Comparison of ENCODE assay signal across 13 mouse cellular contexts in genomic region chr2:5025162-5025733, GRCm38 (mm10). TPM values are rescaled to one million over a fixed set of nuclear protein-coding genes. Genes with fewer than 3 reads are reported as not detected.
DNase-seq lines count a peak whose midpoint lies in the region; ATAC-seq and TF ChIP-seq lines count a peak whose summit lies in the region.
"Had no signal": no experiment of that assay in that cellular context is flagged by ENCODE, and none has a peak within 500 bp of the region (broad histone marks: within the 10 kb centered on the region; RNA-seq: fewer than 3 reads in every experiment).

No protein-coding gene starts in this region.

- peak; percentile 73 for ATAC-seq in erythroblast, adult 5-6 weeks (replicated peaks; ENCODE audit: low FRiP score, poor library complexity, severe bottlenecking)
- no peak for ATAC-seq in forebrain, embryonic 11.5 days (replicated peaks; ENCODE audit: low FRiP score)
- ATAC-seq: midbrain, embryonic 16.5 days had no signal

- H3K4me1 ChIP-seq in thymus, adult 2 months (replicated peaks; ENCODE audit: control insufficient read depth, insufficient read depth, low read length): no peaks in the 10 kb centered on the region
- no peaks in the 10 kb centered on the region for H3K4me1 ChIP-seq in forebrain, embryonic 11.5 days (replicated peaks; ENCODE audit: control insufficient read depth, insufficient read depth, low read length)
- H3K4me1 ChIP-seq: limb, embryonic 15.5 days had no signal

- H3K27me3 ChIP-seq in thymus, adult 2 months (ENCODE audit: control insufficient read depth, insufficient read depth, low read length): no peaks in the 10 kb centered on the region
- H3K27me3 ChIP-seq in splenic B cell, adult 2 months (ENCODE audit: control insufficient read depth, insufficient read depth, low read length, poor library complexity, severe bottlenecking): no peaks in the 10 kb centered on the region
- no peaks in the 10 kb centered on the region for H3K27me3 ChIP-seq in forebrain, embryonic 11.5 days (ENCODE audit: control insufficient read depth, insufficient read depth, low read length)
- H3K27me3 ChIP-seq: embryonic facial prominence, embryonic 13.5 days; limb, embryonic 15.5 days had no signal

- WGBS in thymus, adult 2 months: 80% methylated on average over 3 of the region's 4 CpGs
- 47% methylated on average over 3 of the region's 4 CpGs for WGBS in forebrain, embryonic 11.5 days

- DNase-seq in embryo, embryonic 10.5 days (ENCODE audit: low spot score): peak; percentile 37
- DNase-seq in embryo, embryonic 9.5 days (ENCODE audit: extremely low spot score): no peak
- no peak for DNase-seq in thymus, adult 2 months
- no peak for DNase-seq in thymus, postnatal 36 days
- DNase-seq in splenic B cell, adult 2 months (ENCODE audit: low read depth, low spot score): peak; percentile 58
- no peak for DNase-seq in forebrain, embryonic 11.5 days (ENCODE audit: low spot score)
- DNase-seq in left cerebral cortex, adult 2 months (ENCODE audit: extremely low spot score in 1 of 2, low spot score in 2 of 2): no peak
- DNase-seq: adrenal gland, postnatal 14 days; heart, postnatal 4 days had no signal

- intact Hi-C loops in left cerebral cortex, adult 2 months (cut with DNase I): no loop called here

- no peak overlapping the region for H3K9ac ChIP-seq in forebrain, embryonic 11.5 days (ENCODE audit: low read length)
- H3K9ac ChIP-seq: embryonic facial prominence, embryonic 13.5 days; limb, embryonic 15.5 days had no signal

- no peak overlapping the region for H3K27ac ChIP-seq in thymus, adult 2 months (ENCODE audit: control insufficient read depth, insufficient read depth, low read length)
- H3K27ac ChIP-seq in forebrain, embryonic 11.5 days (ENCODE audit: low read depth, low read length): no peak overlapping the region
- H3K27ac ChIP-seq in left cerebral cortex, adult 2 months: no peak overlapping the region
- H3K27ac ChIP-seq: embryonic facial prominence, embryonic 13.5 days; limb, embryonic 15.5 days had no signal

- TF ChIP-seq POLR2A in thymus, adult 2 months (IDR thresholded peaks at IDR 0.05; ENCODE audit: control insufficient read depth, extremely low read depth, insufficient read depth, low read length, poor library complexity): no peak

- H3K4me2 ChIP-seq in forebrain, embryonic 11.5 days (ENCODE audit: low read depth, low read length, severe bottlenecking): no peak overlapping the region
- H3K4me2 ChIP-seq: embryonic facial prominence, embryonic 13.5 days; limb, embryonic 15.5 days had no signal

- peak; percentile 39; the same call in 1 of the 2 replicates for TF ChIP-seq CTCF in thymus, adult 2 months (IDR thresholded peaks at IDR 0.05; ENCODE audit: borderline replicate concordance, control insufficient read depth, extremely low read depth, insufficient read depth, low read length, poor library complexity)
- no peak; the same call in none of the 2 replicates for TF ChIP-seq CTCF in left cerebral cortex, adult 2 months (IDR thresholded peaks at IDR 0.05)

- H3K36me3 ChIP-seq in thymus, adult 2 months (ENCODE audit: control insufficient read depth, insufficient read depth, low read length): no peaks in the 10 kb centered on the region
- no peaks in the 10 kb centered on the region for H3K36me3 ChIP-seq in splenic B cell, adult 2 months (ENCODE audit: control insufficient read depth, insufficient read depth, low read length, poor library complexity, severe bottlenecking)
- H3K36me3 ChIP-seq in forebrain, embryonic 11.5 days (ENCODE audit: control insufficient read depth, insufficient read depth, low read length): no peaks in the 10 kb centered on the region
- H3K36me3 ChIP-seq: embryonic facial prominence, embryonic 13.5 days; limb, embryonic 15.5 days had no signal

- H3K9me3 ChIP-seq in forebrain, embryonic 11.5 days (ENCODE audit: control insufficient read depth, low read length): no peaks in the 10 kb centered on the region
- H3K9me3 ChIP-seq: embryonic facial prominence, embryonic 13.5 days; limb, embryonic 15.5 days had no signal

- H3K4me3 ChIP-seq in thymus, adult 2 months (ENCODE audit: control insufficient read depth, insufficient read depth, low read length): no peak overlapping the region
- H3K4me3 ChIP-seq in forebrain, embryonic 11.5 days (ENCODE audit: low read depth, low read length): no peak overlapping the region
- no peak overlapping the region for H3K4me3 ChIP-seq in left cerebral cortex, adult 2 months
- H3K4me3 ChIP-seq: embryonic facial prominence, embryonic 13.5 days; limb, embryonic 15.5 days had no signal

RNA-seq across cellular contexts. Expression of gene Mcm10, which starts 12.7 kb away (rescaled TPM):
- polyA plus RNA-seq in thymus, adult 2 months (2012; rRNA removed): 21.1 and 28.5 TPM in 2 replicates
- total RNA-seq in erythroblast, adult 5-6 weeks (2015; ENCODE audit: low replicate concordance): 22.2 and 36.1 TPM in 2 replicates
- 33.5 and 51.6 TPM in 2 replicates for total RNA-seq in erythroblast, adult 5-6 weeks (2017; ENCODE audit: low replicate concordance)
- 66.0 and 67.5 TPM in 2 replicates for polyA plus RNA-seq in forebrain, embryonic 11.5 days (2014; fragmentation: Nextera tagmentation; extraction: Ambion mirVana)
- total RNA-seq in left cerebral cortex, adult 2 months (2021): 1 to 10 TPM in 1 of 2 experiments, under 1 TPM in 1; 0.72 to 1.2 TPM

RNA-seq across cellular contexts. Expression of gene Optn, which starts 38.6 kb away (rescaled TPM):
- polyA plus RNA-seq in thymus, adult 2 months (2012; rRNA removed): 1.4 TPM in 2 replicates
- 111 and 123 TPM in 2 replicates for total RNA-seq in erythroblast, adult 5-6 weeks (2015; ENCODE audit: low replicate concordance)
- 325 and 443 TPM in 2 replicates for total RNA-seq in erythroblast, adult 5-6 weeks (2017; ENCODE audit: low replicate concordance)
- 3.0 and 3.6 TPM in 2 replicates for polyA plus RNA-seq in forebrain, embryonic 11.5 days (2014; fragmentation: Nextera tagmentation; extraction: Ambion mirVana)
- total RNA-seq in left cerebral cortex, adult 2 months (2021): 10 to 100 TPM; 16.7 to 20.4 TPM

RNA-seq across cellular contexts. Expression of gene Ucma, which starts 49.3 kb away (rescaled TPM):
- polyA plus RNA-seq in thymus, adult 2 months (2012; rRNA removed): 1.5 and 2.6 TPM in 2 replicates
- not detected in 2 replicates for total RNA-seq in erythroblast, adult 5-6 weeks (2015; ENCODE audit: low replicate concordance)
- total RNA-seq in erythroblast, adult 5-6 weeks (2017; ENCODE audit: low replicate concordance): not detected in 2 replicates
- polyA plus RNA-seq in forebrain, embryonic 11.5 days (2014; fragmentation: Nextera tagmentation; extraction: Ambion mirVana): 0.48 and 0.61 TPM in 2 replicates
- 1 to 10 TPM in 1 of 2 experiments, under 1 TPM in 1; 0.65 to 2.0 TPM for total RNA-seq in left cerebral cortex, adult 2 months (2021)
- total RNA-seq: adrenal gland, postnatal 14 days; heart, postnatal 4 days had no signal

Comparison
In these comparisons a context has a peak if more than half of its experiments do, and no peak if none do; other contexts are left out.
1. DNase-seq: peak in embryo, embryonic 10.5 days (single experiment) and splenic B cell, adult 2 months (single experiment); none in embryo, embryonic 9.5 days (single experiment), thymus, adult 2 months (single experiment), thymus, postnatal 36 days (0 of 2), forebrain, embryonic 11.5 days (single experiment) and left cerebral cortex, adult 2 months (0 of 2).
2. RNA of gene Mcm10, which starts 12.7 kb away (total RNA-seq): 22.2 to 51.6 TPM in erythroblast, adult 5-6 weeks; 0.72 to 1.2 TPM in left cerebral cortex, adult 2 months; every median in the first group is over 10 times any median in the second.
3. RNA of gene Optn, which starts 38.6 kb away (total RNA-seq): 111 to 443 TPM in erythroblast, adult 5-6 weeks; 16.7 to 20.4 TPM in left cerebral cortex, adult 2 months; every median in the first group is over 4 times any median in the second.